Mouse (Mus musculus): ENCODE data around the gene H2-M10.6. TPM values are rescaled to one million over a fixed set of nuclear protein-coding genes. Genes with fewer than 3 reads are reported as not detected.

Gene H2-M10.6
- not detected in 2 replicates for polyA plus RNA-seq (2021; fragmentation: Nextera tagmentation)
- long read RNA-seq, experiment 1 = 0 reads
- long read RNA-seq, experiment 2 = 0 reads

DNA sequence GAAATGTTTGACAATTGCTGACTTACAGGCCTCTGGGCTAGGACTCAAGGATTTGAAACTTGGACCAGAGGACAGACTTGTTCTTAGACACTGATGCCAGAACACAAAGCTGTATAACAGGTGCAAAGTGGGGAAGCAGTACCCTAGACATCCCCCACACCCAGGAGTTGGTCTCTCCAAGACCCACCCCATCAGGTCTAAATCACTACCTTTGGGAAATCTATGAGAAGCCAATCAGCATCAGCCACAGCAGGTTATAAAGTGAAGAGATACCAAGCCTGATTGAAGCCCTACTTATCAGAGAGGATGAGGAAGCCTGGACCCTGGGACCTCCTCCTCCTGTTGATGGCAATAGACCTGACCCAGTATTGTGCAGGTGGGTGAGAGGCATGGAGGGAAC, at the start of gene H2-M10.6:
Gene H2-M10.6 (plus strand): TSS at position 301 of the 400 bp plus-strand sequence.

DNA sequence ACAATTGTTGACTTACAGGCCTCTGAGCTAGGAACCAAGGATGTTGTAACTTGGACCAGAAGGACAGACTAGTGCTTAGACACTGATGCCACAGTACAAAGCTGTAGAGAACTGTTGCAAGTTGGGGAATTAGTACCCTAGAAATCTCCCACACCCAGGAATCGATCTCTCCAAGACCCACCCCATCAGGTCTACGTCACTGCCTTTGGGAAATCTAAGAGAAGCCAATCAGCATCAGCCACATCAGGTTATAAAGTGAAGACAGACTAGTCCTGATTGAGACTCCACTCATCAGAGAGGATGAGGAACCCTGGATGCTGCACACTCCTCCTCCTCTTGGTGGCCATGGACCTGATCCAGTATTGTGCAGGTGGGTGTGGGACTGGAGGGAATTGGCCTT, 39.4 kb upstream of the H2-M10.6 start, which contains the start of gene H2-M10.5:
Gene H2-M10.5 (plus strand): TSS at position 301 of the 400 bp plus-strand sequence.

DNA sequence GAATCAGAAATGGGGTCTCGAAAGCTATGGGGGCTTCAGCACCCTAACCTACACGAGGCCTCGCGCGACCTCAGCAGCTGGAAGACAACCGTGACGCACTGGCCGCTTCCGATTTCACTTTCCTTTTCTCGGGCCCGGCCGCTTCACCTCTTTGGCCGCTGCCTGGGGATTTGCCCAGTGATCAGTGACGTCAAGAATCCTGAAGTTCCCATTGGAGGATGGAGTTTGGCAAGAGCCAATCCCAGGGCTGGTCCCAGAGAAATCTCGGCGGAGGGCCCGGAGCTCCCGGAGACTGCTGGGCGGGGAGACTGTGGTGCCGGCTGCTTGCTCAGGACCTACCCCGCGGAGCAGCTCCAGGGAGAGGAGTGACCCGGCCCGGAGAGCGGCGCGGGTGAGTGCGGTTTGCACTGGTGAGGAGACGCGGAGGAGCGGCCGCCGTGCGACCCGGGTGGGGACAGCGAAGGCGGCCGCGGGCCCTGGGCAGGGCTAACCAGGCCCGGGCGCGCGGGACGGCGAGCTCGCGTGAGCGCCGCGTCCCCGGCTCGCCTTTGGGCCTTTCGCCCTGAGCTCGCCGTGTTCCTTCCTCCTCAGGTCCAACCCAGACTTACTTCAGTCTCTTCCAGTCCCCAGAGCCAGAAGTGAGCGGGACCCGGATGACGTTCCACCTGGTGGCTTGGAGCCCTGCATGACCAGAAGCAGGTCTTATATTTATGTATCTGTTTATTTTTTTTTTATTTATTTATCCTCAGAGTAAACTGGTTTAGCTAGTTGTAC, 25.1 kb downstream of the H2-M10.6 start, which contains the start of gene Trim26:
Gene Trim26 (plus strand): TSS at position 261 of the 774 bp plus-strand sequence.

Other genes starting within 250 kb of the H2-M10.6 start
- not detected in 2 replicates for gene H2-M9, start 169.5 kb upstream of the H2-M10.6 start, polyA plus RNA-seq (2021; fragmentation: Nextera tagmentation)
- gene H2-M1, start 140.0 kb upstream of the H2-M10.6 start, polyA plus RNA-seq (2021; fragmentation: Nextera tagmentation) = not detected in 2 replicates
- not detected in 2 replicates for gene H2-M10.5, start 39.3 kb upstream of the H2-M10.6 start, polyA plus RNA-seq (2021; fragmentation: Nextera tagmentation)
- 11.3 and 14.1 TPM in 2 replicates for gene Trim26, start 25.0 kb downstream of the H2-M10.6 start, polyA plus RNA-seq (2021; fragmentation: Nextera tagmentation)
- gene Trim15, start 55.0 kb downstream of the H2-M10.6 start, polyA plus RNA-seq (2021; fragmentation: Nextera tagmentation) = not detected in 2 replicates
- gene Trim10, start 57.4 kb downstream of the H2-M10.6 start, polyA plus RNA-seq (2021; fragmentation: Nextera tagmentation) = not detected in 2 replicates
- gene Trim40, start 78.0 kb downstream of the H2-M10.6 start, polyA plus RNA-seq (2021; fragmentation: Nextera tagmentation) = 0.08 and 0.12 TPM in 2 replicates
- not detected in 2 replicates for gene Trim31, start 85.9 kb downstream of the H2-M10.6 start, polyA plus RNA-seq (2021; fragmentation: Nextera tagmentation)
- gene Rnf39, start 130.7 kb downstream of the H2-M10.6 start, polyA plus RNA-seq (2021; fragmentation: Nextera tagmentation) = 6.4 and 8.9 TPM in 2 replicates
- gene Ppp1r11, start 139.6 kb downstream of the H2-M10.6 start, polyA plus RNA-seq (2021; fragmentation: Nextera tagmentation) = 228 and 260 TPM in 2 replicates
- gene Znrd1, start 146.4 kb downstream of the H2-M10.6 start, polyA plus RNA-seq (2021; fragmentation: Nextera tagmentation) = 74.8 and 82.8 TPM in 2 replicates
- 5.4 and 6.6 TPM in 2 replicates for gene Znrd1as, start 146.4 kb downstream of the H2-M10.6 start, polyA plus RNA-seq (2021; fragmentation: Nextera tagmentation)
- gene 2410137M14Rik, start 169.1 kb downstream of the H2-M10.6 start, polyA plus RNA-seq (2021; fragmentation: Nextera tagmentation) = 0.32 and 0.35 TPM in 2 replicates
- gene H2-M5, start 177.4 kb downstream of the H2-M10.6 start, polyA plus RNA-seq (2021; fragmentation: Nextera tagmentation) = 0.13 and 0.44 TPM in 2 replicates
- 1.6 and 1.9 TPM in 2 replicates for gene Zfp57, start 189.0 kb downstream of the H2-M10.6 start, polyA plus RNA-seq (2021; fragmentation: Nextera tagmentation)
- gene Mog, start 211.2 kb downstream of the H2-M10.6 start, polyA plus RNA-seq (2021; fragmentation: Nextera tagmentation) = 88.6 and 118 TPM in 2 replicates
- 57.4 and 138 TPM in 2 replicates for gene Gabbr1, start 233.8 kb downstream of the H2-M10.6 start, polyA plus RNA-seq (2021; fragmentation: Nextera tagmentation)